Mouse (Mus musculus) frontal cortex, postnatal 14 days (tissue): ENCODE measurements around the gene Slc6a21.

ENCODE experiments used
- DNase-seq, 2 experiments: peaks; one replicate each; pipeline ENCODE4 v3.0.0; 2022; ENCODE audit warnings: low spot score in 2 of 2

The Slc6a21 gene

DNA sequence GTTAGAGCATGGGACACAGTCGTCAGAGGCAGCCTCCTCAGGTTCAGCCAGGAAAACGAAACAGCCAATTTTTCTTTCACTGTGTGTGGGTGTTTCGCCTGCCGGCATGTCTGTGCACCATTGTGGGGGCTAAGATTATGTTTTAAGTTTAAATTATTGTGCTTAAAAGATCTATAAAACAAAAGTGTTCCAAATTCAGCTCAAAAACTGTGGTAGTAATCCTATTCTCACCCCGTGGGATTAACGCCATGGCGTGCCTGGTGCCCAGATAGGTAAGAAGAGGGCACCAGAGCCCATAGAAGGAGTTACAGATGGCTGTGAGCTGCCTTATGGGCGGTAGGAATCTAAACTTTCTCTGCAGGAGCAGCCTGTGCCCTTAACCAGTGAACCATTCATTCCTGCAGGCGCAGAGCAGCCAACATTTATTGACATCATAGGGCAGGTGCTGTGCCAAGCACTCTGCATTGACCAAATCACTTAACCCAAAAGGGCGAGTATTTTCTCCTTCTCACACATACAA is 37.9 kb downstream of the Slc6a21 start:
- DNase-seq = no peak

GRCm38 (mm10) chr7:45316536-45316935 is 39.2 kb downstream of the Slc6a21 start:
- no peak for DNase-seq

DNA sequence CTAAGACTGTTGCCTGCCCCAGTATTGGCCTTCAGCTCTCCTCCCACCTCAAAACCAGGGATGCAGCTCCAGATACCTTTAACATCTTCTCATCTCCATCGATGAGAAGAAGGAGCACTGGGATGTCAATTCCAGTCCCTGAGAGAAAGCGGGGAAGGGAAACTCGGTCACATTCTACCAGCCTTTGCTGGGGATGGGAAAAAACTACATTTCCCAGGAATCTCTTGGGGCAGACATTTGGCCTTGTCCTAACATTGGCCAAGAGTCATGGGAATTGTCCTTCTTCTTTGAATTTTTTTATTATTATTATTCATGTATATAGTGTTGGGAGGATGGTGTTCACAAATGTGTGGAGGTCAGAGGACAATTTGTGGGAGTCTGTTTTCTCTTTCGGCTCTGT is 44.9 kb downstream of the Slc6a21 start:
- DNase-seq = no peak

- no peak for DNase-seq
These were observed 45.8 kb downstream of the Slc6a21 start for GRCm38 (mm10) chr7:45323069-45323468.

DNA sequence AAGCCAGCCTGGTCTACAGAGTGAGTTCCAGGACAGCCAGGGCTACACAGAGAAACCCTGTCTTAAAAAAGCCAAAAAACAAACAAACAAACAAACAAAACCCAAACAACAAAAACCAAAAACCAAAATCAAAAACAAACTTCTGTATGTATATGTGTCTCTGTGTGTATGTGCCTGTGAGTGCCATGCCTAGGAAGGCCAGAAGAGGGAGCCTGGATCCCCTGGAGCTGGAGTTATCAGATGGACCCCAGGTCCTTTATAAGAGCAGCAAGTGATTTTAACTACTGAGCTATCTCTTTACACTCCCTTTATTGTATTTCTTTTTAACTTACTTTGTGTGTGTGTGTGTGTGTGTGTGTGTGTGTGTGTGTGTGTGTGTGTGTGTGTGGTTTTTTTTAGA is 48.5 kb downstream of the Slc6a21 start:
- DNase-seq = no peak

- no peak for DNase-seq
These were observed 51.6 kb downstream of the Slc6a21 start for GRCm38 (mm10) chr7:45328841-45329475.

- DNase-seq = no peak
These were observed 54.2 kb downstream of the Slc6a21 start for GRCm38 (mm10) chr7:45331502-45331901.

- no peak for DNase-seq
These were observed 55.5 kb downstream of the Slc6a21 start for GRCm38 (mm10) chr7:45332685-45333425.

- peak; percentile 52 to 72 for DNase-seq
These were observed 56.2 kb downstream of the Slc6a21 start, which contains the start of gene Trpm4 for GRCm38 (mm10) chr7:45333431-45333982. Gene Trpm4, minus strand, starts transcription at chr7:45333780.

GRCm38 (mm10) chr7:45334605-45335004 is 57.3 kb downstream of the Slc6a21 start:
- no peak for DNase-seq

- no peak for DNase-seq
These were observed 57.7 kb downstream of the Slc6a21 start, which contains the start of gene Hrc for GRCm38 (mm10) chr7:45335056-45335455. Gene Hrc, plus strand, starts transcription at chr7:45335290.

DNA sequence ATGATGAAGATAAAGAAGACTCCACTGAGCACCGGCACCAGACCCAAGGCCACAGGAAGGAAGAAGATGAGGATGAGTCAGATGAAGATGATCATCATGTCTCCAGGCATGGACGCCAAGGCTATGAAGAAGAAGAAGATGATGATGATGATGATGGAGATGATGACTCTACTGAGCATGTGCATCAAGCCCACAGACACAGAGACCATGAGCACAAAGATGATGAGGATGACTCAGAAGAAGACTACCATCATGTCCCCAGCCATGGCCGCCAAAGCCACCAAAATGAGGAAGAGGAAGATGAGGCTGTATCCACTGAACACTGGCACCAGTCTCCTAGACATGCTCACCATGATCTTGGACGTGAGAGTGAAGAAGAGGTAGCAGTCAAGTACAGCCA is 59.0 kb downstream of the Slc6a21 start:
- DNase-seq = no peak

GRCm38 (mm10) chr7:45337469-45337868 is 60.2 kb downstream of the Slc6a21 start:
- no peak for DNase-seq

DNA sequence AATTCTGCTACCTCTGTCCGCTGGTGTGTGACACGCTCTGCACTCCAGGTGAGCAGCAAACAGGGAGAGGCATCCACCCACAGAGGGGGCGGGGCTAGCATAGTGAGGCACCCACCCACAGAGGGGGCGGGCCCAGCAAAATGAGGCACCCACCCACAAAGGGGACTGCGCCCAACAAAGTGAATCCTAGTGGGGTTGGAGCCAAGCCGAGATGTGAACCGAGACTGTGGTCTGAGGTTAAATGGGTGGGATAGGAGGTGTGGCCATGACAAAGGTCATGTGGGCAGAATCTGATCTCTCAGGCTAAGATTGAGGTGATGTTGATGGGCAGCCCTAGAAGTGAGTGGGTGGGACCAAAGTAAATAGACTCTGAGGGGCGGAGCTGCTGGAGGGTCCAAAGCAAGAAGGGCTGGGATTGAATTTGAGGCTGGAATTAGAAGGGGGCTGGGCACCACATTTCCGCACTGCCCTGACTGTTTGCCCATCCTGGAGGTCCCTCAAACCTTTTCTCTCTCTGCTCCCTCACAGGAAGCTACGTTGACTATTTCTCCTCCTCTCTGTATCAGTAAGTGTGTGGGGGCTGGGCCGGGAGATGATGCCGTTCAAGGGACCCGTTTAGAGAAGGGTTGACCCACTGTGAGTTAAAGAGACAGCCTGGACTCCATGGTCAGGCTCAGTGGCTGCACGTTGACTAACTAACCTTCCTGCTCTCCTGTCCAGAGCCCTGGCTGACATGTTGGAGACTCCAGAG is 61.0 kb downstream of the Slc6a21 start:
- no peak for DNase-seq
